7 mouse cellular contexts compared by ENCODE assay signal in genomic region chr4:149426325-149427199, GRCm38 (mm10). TPM values are rescaled to one million over a fixed set of nuclear protein-coding genes. Genes with fewer than 3 reads are reported as not detected.
A peak's percentile ranks its signal among the peaks of the same experiment; 100 is the strongest.
DNase-seq lines count a peak whose midpoint lies in the region; ATAC-seq and TF ChIP-seq lines count a peak whose summit lies in the region.

TSS of gene Ube4b (minus strand) at chr4:149426749.

- peak within 1 kb of the TSS; percentile 81 for H3K4me3 ChIP-seq in embryonic facial prominence, embryonic 12.5 days
- H3K4me3 ChIP-seq in kidney, adult 2 months (ENCODE audit: insufficient read depth, low read depth, low read length), result peak within 1 kb of the TSS; percentile 90
- H3K4me3 ChIP-seq in limb, embryonic 12.5 days (replicated peaks), result peak within 1 kb of the TSS; percentile 96
- H3K4me3 ChIP-seq in midbrain, embryonic 15.5 days, result peak within 1 kb of the TSS; percentile 87
- peak within 1 kb of the TSS; percentile 100 for H3K4me3 ChIP-seq in spleen, adult 2 months (ENCODE audit: extremely low read depth, insufficient read depth, insufficient read length)

- TF ChIP-seq POLR2A in kidney, adult 2 months (IDR thresholded peaks at IDR 0.05; ENCODE audit: low read depth, low read length), result no peak
- no peak; the same call in 1 of the 2 replicates for TF ChIP-seq POLR2A in spleen, adult 2 months (IDR thresholded peaks at IDR 0.05; ENCODE audit: low read depth, low read length)

- H3K9ac ChIP-seq in embryonic facial prominence, embryonic 12.5 days, result peak within 1 kb of the TSS; percentile 84
- H3K9ac ChIP-seq in limb, embryonic 12.5 days (replicated peaks), result peak within 1 kb of the TSS; percentile 89
- H3K9ac ChIP-seq in midbrain, embryonic 15.5 days, result peak within 1 kb of the TSS; percentile 86

- peak within 1 kb of the TSS; percentile 65 for H3K4me2 ChIP-seq in embryonic facial prominence, embryonic 12.5 days (replicated peaks)
- peak within 1 kb of the TSS; percentile 78 for H3K4me2 ChIP-seq in limb, embryonic 12.5 days
- peak within 1 kb of the TSS; percentile 76 for H3K4me2 ChIP-seq in midbrain, embryonic 15.5 days

- H3K27me3 ChIP-seq in embryonic facial prominence, embryonic 12.5 days, result no peaks in the 10 kb centered on the region
- no peaks in the 10 kb centered on the region for H3K27me3 ChIP-seq in kidney, adult 2 months (replicated peaks; ENCODE audit: control insufficient read depth, insufficient read depth, low read length)
- H3K27me3 ChIP-seq in limb, embryonic 12.5 days, result no peaks in the 10 kb centered on the region
- no peaks in the 10 kb centered on the region for H3K27me3 ChIP-seq in midbrain, embryonic 15.5 days (replicated peaks)
- H3K27me3 ChIP-seq in spleen, adult 2 months (ENCODE audit: control insufficient read depth, insufficient read depth, low read length), result no peaks in the 10 kb centered on the region

- peak; percentile 92 for ATAC-seq in embryonic facial prominence, embryonic 12.5 days (ENCODE audit: insufficient number of reproducible peaks, insufficient read depth, low FRiP score, low TSS enrichment)
- ATAC-seq in limb, embryonic 12.5 days (ENCODE audit: insufficient number of reproducible peaks, insufficient read depth, low FRiP score, low TSS enrichment, low read depth), result peak; percentile 94
- ATAC-seq in midbrain, embryonic 15.5 days (replicated peaks), result peak; percentile 96

- H3K36me3 ChIP-seq in embryonic facial prominence, embryonic 12.5 days, result no peaks in the 10 kb centered on the region
- no peaks in the 10 kb centered on the region for H3K36me3 ChIP-seq in kidney, adult 2 months (ENCODE audit: control insufficient read depth, insufficient read depth, low read length)
- no peaks in the 10 kb centered on the region for H3K36me3 ChIP-seq in limb, embryonic 12.5 days
- H3K36me3 ChIP-seq in midbrain, embryonic 15.5 days (replicated peaks), result no peaks in the 10 kb centered on the region
- H3K36me3 ChIP-seq in spleen, adult 2 months (ENCODE audit: control insufficient read depth, insufficient read depth, low read length), result no peaks in the 10 kb centered on the region; the same call in 1 of the 2 replicates

- no peaks in the 10 kb centered on the region for H3K9me3 ChIP-seq in embryonic facial prominence, embryonic 12.5 days
- no peaks in the 10 kb centered on the region for H3K9me3 ChIP-seq in limb, embryonic 12.5 days
- no peaks in the 10 kb centered on the region for H3K9me3 ChIP-seq in midbrain, embryonic 15.5 days

- H3K4me1 ChIP-seq in embryonic facial prominence, embryonic 12.5 days, result peaks cover 7% of the 10 kb centered on the region
- H3K4me1 ChIP-seq in kidney, adult 2 months (ENCODE audit: control insufficient read depth, insufficient read depth, low read length), result peaks cover 13% of the 10 kb centered on the region
- peaks cover 12% of the 10 kb centered on the region; the same call in 1 of the 2 replicates for H3K4me1 ChIP-seq in limb, embryonic 12.5 days (replicated peaks)
- peaks cover 26% of the 10 kb centered on the region for H3K4me1 ChIP-seq in midbrain, embryonic 15.5 days
- peaks cover 3% of the 10 kb centered on the region for H3K4me1 ChIP-seq in spleen, adult 2 months (ENCODE audit: control insufficient read depth, insufficient read depth, insufficient read length)

- no peak for TF ChIP-seq CTCF in kidney, adult 2 months (conservative IDR thresholded peaks at IDR 0.05; ENCODE audit: insufficient read depth, insufficient read length, low read depth, low read length)
- no peak for TF ChIP-seq CTCF in spleen, adult 2 months (IDR thresholded peaks at IDR 0.05; ENCODE audit: extremely low read depth, insufficient read depth, insufficient read length, insufficient replicate concordance)

- DNase-seq in adrenal gland, postnatal 25 days, result peak; percentile 98
- DNase-seq in heart, adult 18-20 months, result peak; percentile 95 to 96
- peak; percentile 98 for DNase-seq in kidney, adult 2 months
- DNase-seq in spleen, adult 2 months (ENCODE audit: low read depth in 1 of 2, low spot score in 2 of 2), result peak; percentile 87 to 96

- H3K27ac ChIP-seq in embryonic facial prominence, embryonic 12.5 days, result peak within 1 kb of the TSS; percentile 99
- peak within 1 kb of the TSS; percentile 94 for H3K27ac ChIP-seq in kidney, adult 2 months (ENCODE audit: insufficient read depth, low read depth, low read length)
- H3K27ac ChIP-seq in limb, embryonic 12.5 days, result peak within 1 kb of the TSS; percentile 98
- H3K27ac ChIP-seq in midbrain, embryonic 15.5 days, result peak within 1 kb of the TSS; percentile 99
- H3K27ac ChIP-seq in spleen, adult 2 months (ENCODE audit: insufficient read depth, low read length), result peak within 1 kb of the TSS; percentile 96

- under 1% methylated on average over 47 of the region's 50 CpGs for WGBS in embryonic facial prominence, embryonic 12.5 days
- WGBS in kidney, adult 2 months, result 1% methylated on average over 43 of the region's 50 CpGs
- under 1% methylated on average over 49 of the region's 50 CpGs for WGBS in limb, embryonic 12.5 days
- 0% methylated on average over 44 of the region's 50 CpGs for WGBS in midbrain, embryonic 15.5 days
- under 1% methylated on average over 49 of the region's 50 CpGs for WGBS in spleen, adult 2 months

RNA-seq across cellular contexts. Expression of gene Ube4b, which starts in this region (rescaled TPM):
- total RNA-seq in adrenal gland, postnatal 25 days (2021), result 105 and 111 TPM in 2 replicates
- 66.9 and 67.5 TPM in 2 replicates for polyA plus RNA-seq in embryonic facial prominence, embryonic 12.5 days (2016; fragmentation: Nextera tagmentation; extraction: Ambion mirVana)
- total RNA-seq in heart, adult 18-20 months (2021), result 10 to 100 TPM; 41.7 to 45.5 TPM
- polyA plus RNA-seq in kidney, adult 2 months (2012; rRNA removed), result 49.5 and 56.5 TPM in 2 replicates
- polyA plus RNA-seq in limb, embryonic 12.5 days (2016; fragmentation: Nextera tagmentation; extraction: Ambion mirVana), result 55.1 and 67.3 TPM in 2 replicates
- polyA plus RNA-seq in midbrain, embryonic 15.5 days (2015; fragmentation: Nextera tagmentation; extraction: Ambion mirVana), result 58.7 and 64.5 TPM in 2 replicates
- 36.6 and 46.2 TPM in 2 replicates for polyA plus RNA-seq in spleen, adult 2 months (2012; rRNA removed)

Comparison
In these comparisons a context has a peak if more than half of its experiments do, and no peak if none do; other contexts are left out.
1. Peak in every context shown above with its lines: DNase-seq, ATAC-seq, H3K4me3 ChIP-seq and H3K27ac ChIP-seq.